Mouse (Mus musculus): Measurements from ENCODE around the gene Acad9.

DNA sequence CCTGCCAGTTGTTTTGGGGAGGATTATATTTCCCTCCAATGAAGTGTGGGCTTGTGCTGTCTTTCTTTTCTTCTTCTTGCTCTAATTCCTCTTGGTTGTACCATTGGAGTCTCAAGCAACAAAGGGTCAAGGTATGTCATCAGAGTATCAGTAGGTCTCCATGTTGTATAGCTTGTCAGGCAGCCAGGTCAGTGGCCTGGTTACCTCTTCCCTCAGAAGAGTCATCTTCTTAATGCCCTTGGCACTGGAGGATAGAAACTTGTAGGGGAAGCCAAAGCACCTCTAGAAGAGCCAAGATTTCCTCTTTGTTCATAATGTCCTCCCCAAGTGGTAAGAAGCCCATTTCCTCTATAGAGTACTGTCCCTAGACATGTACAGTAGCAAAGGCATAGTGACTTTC, 73.2 kb downstream of the Acad9 start:
- no peak for TF ChIP-seq CTCF (IDR thresholded peaks at IDR 0.05; ENCODE audit: low read depth, low read length)
- no peak for TF ChIP-seq POLR2A (IDR thresholded peaks at IDR 0.05; ENCODE audit: borderline replicate concordance, low read depth, low read length)
